Mouse (Mus musculus): ENCODE data around the gene Psma7. TPM values are rescaled to one million over a fixed set of nuclear protein-coding genes. Genes with fewer than 3 reads are reported as not detected.

The Psma7 gene
- polyA plus RNA-seq, 1 experiment from 2014 or later = 578 TPM

DNA sequence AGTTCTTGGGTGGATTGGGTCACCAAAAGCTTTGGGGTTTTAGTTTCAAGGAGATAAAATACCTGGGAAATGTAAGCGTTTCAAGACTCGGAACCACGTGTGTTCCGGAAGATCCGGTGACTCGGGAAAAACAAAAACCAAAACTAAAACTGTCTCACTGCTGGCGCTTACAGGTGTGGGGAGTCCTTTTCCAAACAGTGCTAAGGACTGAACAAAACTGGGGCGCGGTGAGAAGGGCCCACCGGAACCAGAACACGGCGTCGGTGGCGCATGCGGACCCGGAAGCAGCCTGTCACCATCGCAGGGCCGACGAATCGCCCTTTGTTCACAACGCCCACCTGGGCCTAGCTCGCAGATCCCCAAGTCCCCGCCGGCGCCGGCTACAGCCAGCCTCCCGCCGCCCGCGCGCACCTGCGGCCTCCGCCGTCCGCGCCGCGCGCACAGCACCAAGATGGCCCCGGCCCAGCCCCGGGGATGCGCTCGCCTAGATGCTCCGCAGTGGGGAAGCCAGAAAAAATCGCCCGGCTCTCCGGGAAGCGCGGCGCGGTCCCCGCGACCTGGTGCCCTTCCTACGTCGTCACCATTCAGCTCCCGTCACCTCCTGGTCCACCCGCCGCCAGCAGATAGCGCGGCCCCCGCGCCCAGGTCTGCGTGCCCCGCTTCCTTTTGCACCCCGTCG, 517 bp downstream of the Psma7 start:
- peaks cover 39% of the 10 kb centered on the region for H3K4me1 ChIP-seq
- H3K4me2 ChIP-seq = peak overlapping the region; percentile 89
- H3K36me3 ChIP-seq = peaks cover 29% of the 10 kb centered on the region
- peak; percentile 39 for ATAC-seq (ENCODE audit: insufficient number of reproducible peaks, insufficient read depth, low FRiP score, low TSS enrichment, low read depth)
- H3K9me3 ChIP-seq = no peaks in the 10 kb centered on the region
- no peaks in the 10 kb centered on the region for H3K27me3 ChIP-seq
- H3K9ac ChIP-seq = peak overlapping the region; percentile 94
- under 1% methylated on average over 66 of the region's 66 CpGs for WGBS
- H3K4me3 ChIP-seq = peak overlapping the region; percentile 94
- peak overlapping the region; percentile 92 for H3K27ac ChIP-seq

DNA sequence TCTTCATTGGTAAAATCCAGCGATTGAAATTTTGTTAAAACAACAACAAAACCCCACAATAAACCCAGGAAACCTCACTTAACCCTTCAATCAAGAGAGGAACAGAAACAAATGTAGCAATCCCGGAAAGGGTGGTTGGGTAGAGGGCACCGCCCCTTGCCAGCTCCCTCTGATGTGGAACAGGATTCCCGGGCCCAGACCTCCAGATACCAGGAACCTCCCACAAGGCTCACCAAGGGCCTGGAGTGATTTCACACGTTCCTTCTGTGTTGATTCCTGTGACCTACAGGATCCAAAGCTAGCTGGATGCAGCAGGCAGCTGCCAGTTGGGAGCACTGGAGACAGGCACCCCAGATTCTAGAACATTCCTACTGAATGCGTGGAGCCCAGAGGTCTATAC, 1.8 kb downstream of the Psma7 start:
- peak overlapping the region; percentile 94; the same call in 1 of the 2 replicates for H3K9ac ChIP-seq
- ATAC-seq (ENCODE audit: insufficient number of reproducible peaks, insufficient read depth, low FRiP score, low TSS enrichment, low read depth) = no peak
- no peaks in the 10 kb centered on the region for H3K27me3 ChIP-seq
- no peak overlapping the region for H3K27ac ChIP-seq
- peaks cover 39% of the 10 kb centered on the region for H3K4me1 ChIP-seq
- WGBS = 53% methylated on average over 6 of the region's 6 CpGs
- 0 out of 2 replicates have a peak overlapping the region, but pooled peaks have one; percentile 94 for H3K4me3 ChIP-seq
- peaks cover 38% of the 10 kb centered on the region for H3K36me3 ChIP-seq
- H3K4me2 ChIP-seq = peak overlapping the region; percentile 89
- no peaks in the 10 kb centered on the region for H3K9me3 ChIP-seq

DNA sequence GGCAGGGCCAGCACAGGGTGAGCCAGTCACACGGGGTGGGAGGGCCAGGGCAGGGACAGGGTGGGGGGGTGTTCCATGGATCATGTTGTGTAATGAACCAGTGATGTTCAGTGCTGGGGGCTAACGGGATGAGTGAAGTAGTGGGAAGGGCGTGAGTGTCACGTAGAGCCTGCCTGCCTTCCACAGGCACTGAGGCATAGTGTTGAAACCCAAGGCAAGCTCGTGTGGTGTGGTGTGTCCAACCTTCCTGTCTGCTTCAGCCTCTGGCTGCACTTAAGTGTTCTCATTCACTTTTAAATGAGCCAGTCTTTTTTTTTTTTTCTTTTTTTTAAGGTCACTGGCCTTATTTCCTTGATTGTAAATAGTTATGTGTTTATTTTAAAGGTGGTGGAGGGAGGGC, 7.5 kb downstream of the Psma7 start:
- Histone ChIP-seq H3K27ac (no peak overlapping the region), H3K4me1 (peaks cover 16% of the 10 kb centered on the region), H3K9ac (no peak overlapping the region), H3K4me3 (no peak overlapping the region), H3K36me3 (peaks cover 94% of the 10 kb centered on the region), H3K9me3 (no peaks in the 10 kb centered on the region), H3K4me2 (no peak overlapping the region), H3K27me3 (no peaks in the 10 kb centered on the region)
- no peak for ATAC-seq (ENCODE audit: insufficient number of reproducible peaks, insufficient read depth, low FRiP score, low TSS enrichment, low read depth)
- WGBS = 60% methylated on average over 5 of the region's 5 CpGs

DNA sequence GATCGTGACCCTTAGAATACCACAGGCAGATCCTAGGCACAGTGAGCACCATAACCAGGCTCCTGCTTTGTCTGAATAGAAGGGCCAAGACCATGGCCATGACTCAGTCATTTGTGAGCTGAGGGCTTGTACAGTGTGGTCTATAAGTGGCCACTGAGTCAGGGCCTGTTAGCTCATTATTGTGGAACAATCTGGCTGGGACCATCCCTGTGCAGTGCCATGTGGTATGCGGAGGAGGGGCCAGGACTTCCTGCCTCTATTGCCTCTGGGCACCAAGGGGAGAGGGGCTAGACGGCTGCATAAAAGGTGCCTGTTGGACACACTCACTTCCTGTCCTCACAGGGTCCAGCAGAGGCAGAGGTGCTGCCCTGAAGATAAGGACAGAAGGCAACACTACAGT, 8.3 kb downstream of the Psma7 start:
- Histone ChIP-seq H3K4me1 (peaks cover 13% of the 10 kb centered on the region), H3K27me3 (no peaks in the 10 kb centered on the region), H3K9me3 (no peaks in the 10 kb centered on the region), H3K36me3 (peaks cover 99% of the 10 kb centered on the region), H3K9ac (0 out of 2 replicates have a peak overlapping the region, but pooled peaks have one; percentile 27), H3K4me2 (no peak overlapping the region), H3K27ac (no peak overlapping the region; the same call in 1 of the 2 replicates), H3K4me3 (no peak overlapping the region)
- no peak for ATAC-seq (ENCODE audit: insufficient number of reproducible peaks, insufficient read depth, low FRiP score, low TSS enrichment, low read depth)
- 43% methylated on average over 3 of the region's 3 CpGs for WGBS

DNA sequence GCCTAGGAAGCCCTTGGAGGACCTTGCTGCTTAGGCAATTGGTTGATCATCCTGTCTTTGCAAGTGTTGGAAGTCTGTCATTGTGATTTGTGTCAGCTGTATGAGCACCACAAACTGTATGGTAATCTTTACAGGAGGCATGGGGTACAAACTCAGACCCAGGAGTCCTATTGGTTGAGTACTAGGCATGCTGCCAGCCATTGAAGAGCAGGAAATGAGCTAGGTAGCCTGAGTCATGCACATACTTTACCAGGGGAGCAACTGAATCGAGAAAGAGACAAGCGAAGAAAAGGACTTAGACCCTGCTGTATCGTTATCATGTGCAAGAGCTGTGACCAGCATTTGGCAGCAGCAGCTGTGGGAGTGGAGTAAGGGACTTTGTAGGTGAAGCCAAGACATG, 9.3 kb downstream of the Psma7 start:
- WGBS = 80% methylated on average over 3 of the region's 3 CpGs

DNA sequence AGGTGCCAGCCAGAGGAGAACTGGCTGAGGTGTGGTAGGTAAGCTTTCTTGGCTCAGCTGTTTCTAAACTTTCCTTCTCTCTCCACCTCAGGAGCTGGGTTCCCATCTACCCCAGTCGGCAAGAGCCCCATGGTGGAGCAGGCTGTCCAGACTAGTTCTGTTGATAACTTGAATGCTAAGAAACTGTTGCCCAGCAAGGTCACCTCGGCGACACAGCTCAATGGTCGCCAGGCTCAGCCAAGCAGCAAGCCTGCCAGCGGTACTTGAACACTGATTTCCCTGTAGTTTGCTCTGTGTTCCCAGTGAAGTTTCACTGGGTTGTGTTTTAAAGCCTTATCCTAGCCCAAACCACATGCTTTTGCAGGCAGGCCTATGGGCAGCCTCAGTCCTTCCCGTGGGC, 11.0 kb downstream of the Psma7 start:
- Histone ChIP-seq H3K27me3 (no peaks in the 10 kb centered on the region), H3K27ac (no peak overlapping the region), H3K4me2 (no peak overlapping the region), H3K4me3 (no peak overlapping the region), H3K9me3 (no peaks in the 10 kb centered on the region), H3K9ac (no peak overlapping the region), H3K36me3 (peaks cover 86% of the 10 kb centered on the region), H3K4me1 (peaks cover 40% of the 10 kb centered on the region)
- ATAC-seq (ENCODE audit: insufficient number of reproducible peaks, insufficient read depth, low FRiP score, low TSS enrichment, low read depth) = no peak
- WGBS = 91% methylated on average over 6 of the region's 6 CpGs

More for the DNA sequence above, 9.3 kb downstream of the Psma7 start:
- no peak overlapping the region for H3K4me3 ChIP-seq
- no peak overlapping the region for H3K27ac ChIP-seq
- no peak overlapping the region for H3K9ac ChIP-seq
- no peak for ATAC-seq (ENCODE audit: insufficient number of reproducible peaks, insufficient read depth, low FRiP score, low TSS enrichment, low read depth)
- H3K27me3 ChIP-seq = no peaks in the 10 kb centered on the region
- no peak overlapping the region for H3K4me2 ChIP-seq
- H3K9me3 ChIP-seq = no peaks in the 10 kb centered on the region
- peaks cover 99% of the 10 kb centered on the region for H3K36me3 ChIP-seq
- H3K4me1 ChIP-seq = peaks cover 23% of the 10 kb centered on the region

DNA sequence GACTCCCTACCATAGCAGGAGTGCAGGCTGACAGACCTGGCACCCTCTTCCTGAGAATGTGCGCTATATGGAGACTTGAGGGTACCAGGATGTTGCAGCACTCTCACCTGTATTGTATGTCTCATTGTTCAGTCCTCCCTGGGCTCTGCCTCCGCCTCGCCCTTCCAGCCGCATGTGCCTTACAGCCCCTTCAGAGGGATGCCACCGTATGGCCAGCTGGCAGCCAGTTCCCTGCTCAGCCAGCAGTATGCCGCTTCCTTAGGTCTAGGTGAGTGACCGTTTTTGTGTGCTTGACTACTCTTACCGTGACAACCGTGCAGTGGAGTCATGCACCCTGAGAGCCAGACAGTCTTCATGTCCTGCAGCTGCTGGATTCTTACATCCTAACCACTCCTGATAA, 14.5 kb downstream of the Psma7 start:
- peaks cover 34% of the 10 kb centered on the region for H3K4me1 ChIP-seq
- H3K27ac ChIP-seq = no peak overlapping the region
- H3K4me2 ChIP-seq = peak overlapping the region; percentile 92
- H3K27me3 ChIP-seq = peaks cover 8% of the 10 kb centered on the region
- H3K9me3 ChIP-seq = no peaks in the 10 kb centered on the region
- H3K9ac ChIP-seq = peak overlapping the region; percentile 96
- no peak for ATAC-seq (ENCODE audit: insufficient number of reproducible peaks, insufficient read depth, low FRiP score, low TSS enrichment, low read depth)
- peaks cover 52% of the 10 kb centered on the region for H3K36me3 ChIP-seq
- H3K4me3 ChIP-seq = peak overlapping the region; percentile 96; the same call in 1 of the 2 replicates
- WGBS = 78% methylated on average over 9 of the region's 9 CpGs

DNA sequence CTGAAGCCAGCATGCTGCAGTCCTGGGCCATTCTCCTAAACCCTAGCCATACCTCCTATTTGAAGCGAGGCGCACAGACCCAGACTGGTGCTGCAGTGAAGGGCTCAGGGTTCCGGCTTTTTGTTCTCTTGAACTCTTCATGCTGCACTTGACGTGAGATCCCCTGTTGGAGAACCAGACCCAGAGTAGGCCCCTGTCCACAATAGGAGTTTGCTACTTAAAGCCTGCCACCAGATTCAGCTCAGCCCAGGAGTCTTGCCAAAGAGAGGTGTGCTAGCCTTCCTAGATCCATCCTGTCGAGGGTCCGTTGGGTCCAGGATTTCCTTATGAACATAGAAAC, 16.4 kb downstream of the Psma7 start:
- H3K4me2 ChIP-seq = peak overlapping the region; percentile 92
- H3K9me3 ChIP-seq = no peaks in the 10 kb centered on the region
- 3% methylated on average over 6 of the region's 6 CpGs for WGBS
- peak overlapping the region; percentile 96 for H3K9ac ChIP-seq
- H3K4me1 ChIP-seq = peaks cover 34% of the 10 kb centered on the region
- H3K27me3 ChIP-seq = peaks cover 24% of the 10 kb centered on the region
- no peak for ATAC-seq (ENCODE audit: insufficient number of reproducible peaks, insufficient read depth, low FRiP score, low TSS enrichment, low read depth)
- H3K4me3 ChIP-seq = peak overlapping the region; percentile 96
- peak overlapping the region; percentile 96 for H3K27ac ChIP-seq
- peaks cover 33% of the 10 kb centered on the region for H3K36me3 ChIP-seq

DNA sequence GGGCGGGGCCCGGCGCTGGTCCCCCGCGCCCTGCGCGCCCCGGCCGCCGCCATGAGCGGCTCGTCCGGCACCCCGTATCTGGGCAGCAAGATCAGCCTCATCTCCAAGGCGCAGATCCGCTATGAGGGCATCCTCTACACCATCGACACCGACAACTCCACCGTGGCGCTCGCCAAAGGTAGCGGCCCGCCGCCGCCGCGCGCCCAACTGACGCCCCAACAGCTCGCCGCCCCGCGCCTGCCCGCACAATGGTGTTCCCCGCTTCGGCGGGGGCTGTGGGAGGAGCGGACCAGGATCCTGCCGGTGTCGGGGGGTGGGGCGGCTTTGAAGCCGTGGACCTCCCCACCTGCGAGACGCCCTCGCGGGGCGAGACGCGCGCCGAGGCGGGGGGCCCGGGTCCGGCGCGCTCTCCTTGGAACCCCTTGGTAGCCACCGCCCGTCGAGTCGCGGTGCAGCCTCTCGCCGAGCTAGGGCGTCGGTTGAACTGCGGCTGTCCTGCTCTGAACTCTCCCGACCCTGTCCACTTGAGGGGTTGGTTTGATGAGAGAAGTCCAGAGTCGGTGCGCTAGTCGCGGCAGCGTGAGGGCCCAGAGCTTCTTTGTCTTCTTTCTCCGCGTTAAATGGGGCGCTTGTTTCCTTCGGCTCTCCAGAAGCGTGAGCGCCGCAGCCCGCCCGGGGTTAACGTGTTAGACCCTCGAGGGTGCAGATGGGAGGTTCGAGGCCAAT, 16.9 kb downstream of the Psma7 start:
- H3K4me3 ChIP-seq = peak overlapping the region; percentile 96
- under 1% methylated on average over 84 of the region's 84 CpGs for WGBS
- peak overlapping the region; percentile 92 for H3K4me2 ChIP-seq
- peaks cover 27% of the 10 kb centered on the region for H3K36me3 ChIP-seq
- peak overlapping the region; percentile 96 for H3K9ac ChIP-seq
- H3K9me3 ChIP-seq = no peaks in the 10 kb centered on the region
- peak overlapping the region; percentile 96 for H3K27ac ChIP-seq
- peaks cover 34% of the 10 kb centered on the region for H3K4me1 ChIP-seq
- ATAC-seq (ENCODE audit: insufficient number of reproducible peaks, insufficient read depth, low FRiP score, low TSS enrichment, low read depth) = peak; percentile 5; the same call in 1 of the 2 replicates
- peaks cover 26% of the 10 kb centered on the region for H3K27me3 ChIP-seq

DNA sequence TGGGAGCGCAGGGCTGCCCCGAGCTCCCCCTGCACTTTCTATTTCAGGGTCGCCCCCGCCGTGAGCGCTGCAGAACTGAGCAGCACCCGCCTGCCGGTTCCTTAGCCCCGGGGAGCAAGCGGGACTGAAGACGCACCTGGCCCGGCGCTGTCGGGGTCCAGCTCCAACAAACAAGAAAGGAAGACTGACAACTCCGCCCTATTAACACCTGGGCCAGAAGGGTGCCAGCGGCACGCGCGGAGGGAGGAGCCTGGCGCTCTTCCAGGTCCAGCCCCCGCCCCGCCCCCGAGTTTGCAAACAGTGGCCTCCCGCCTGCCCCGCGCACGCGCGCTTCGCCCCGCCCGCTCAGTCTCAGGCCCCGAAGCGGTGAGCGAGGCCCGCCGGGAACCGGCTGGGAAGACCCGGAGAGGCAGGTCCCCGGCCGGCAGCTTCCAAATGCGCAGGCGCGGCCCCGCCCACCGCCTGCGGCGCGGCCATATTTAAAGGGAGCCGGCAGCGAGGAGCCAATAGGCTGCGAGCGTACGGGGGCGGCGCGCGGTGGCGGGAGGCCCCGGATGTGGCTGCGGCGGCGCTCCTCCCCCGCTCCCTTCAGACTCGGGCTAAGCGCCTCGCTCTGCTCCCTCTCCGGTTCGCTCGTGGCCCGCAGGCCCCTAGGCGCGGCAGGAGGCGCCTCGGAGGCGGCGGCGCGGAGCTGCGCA, 17.7 kb downstream of the Psma7 start, which contains the start of gene Lsm14b:
TSS of gene Lsm14b (plus strand) at position 587 of the 698 bp plus-strand sequence.
- Histone ChIP-seq H3K9me3 (no peaks in the 10 kb centered on the region), H3K4me3 (peak within 1 kb of the TSS; percentile 96), H3K27me3 (peaks cover 26% of the 10 kb centered on the region), H3K36me3 (peaks cover 20% of the 10 kb centered on the region), H3K27ac (peak within 1 kb of the TSS; percentile 96), H3K4me1 (peaks cover 34% of the 10 kb centered on the region), H3K9ac (peak within 1 kb of the TSS; percentile 96), H3K4me2 (peak within 1 kb of the TSS; percentile 92)
- WGBS = under 1% methylated on average over 76 of the region's 80 CpGs
- peak; percentile 95 for ATAC-seq (ENCODE audit: insufficient number of reproducible peaks, insufficient read depth, low FRiP score, low TSS enrichment, low read depth)

DNA sequence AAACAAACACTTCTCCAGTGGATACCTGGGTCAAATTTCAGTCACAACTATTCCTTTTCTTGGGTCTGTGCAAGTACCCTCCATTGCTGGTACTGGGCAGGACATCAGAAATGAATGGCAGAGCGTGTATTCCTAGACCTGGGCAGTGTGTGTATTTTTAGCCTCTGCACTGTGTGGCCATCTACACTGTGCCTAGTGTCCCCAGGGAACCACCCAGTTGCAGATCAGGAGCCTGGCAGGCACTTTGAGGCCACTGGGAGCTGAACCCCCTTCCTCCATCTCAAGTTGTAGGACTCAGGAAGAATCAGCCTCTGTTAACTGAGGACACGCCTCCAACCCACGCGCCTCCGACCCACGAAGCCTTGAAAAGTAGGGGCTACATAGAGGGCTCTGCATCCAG, 19.5 kb downstream of the Psma7 start:
- H3K27ac ChIP-seq = no peak overlapping the region
- no peak for ATAC-seq (ENCODE audit: insufficient number of reproducible peaks, insufficient read depth, low FRiP score, low TSS enrichment, low read depth)
- H3K4me3 ChIP-seq = no peak overlapping the region
- H3K9me3 ChIP-seq = no peaks in the 10 kb centered on the region
- H3K27me3 ChIP-seq = peaks cover 26% of the 10 kb centered on the region
- peaks cover 2% of the 10 kb centered on the region for H3K36me3 ChIP-seq
- WGBS = 56% methylated on average over 6 of the region's 6 CpGs
- H3K4me1 ChIP-seq = peaks cover 21% of the 10 kb centered on the region
- no peak overlapping the region for H3K9ac ChIP-seq
- no peak overlapping the region for H3K4me2 ChIP-seq
